Mouse (Mus musculus): ENCODE data around the gene Tlk1. TPM values are rescaled to one million over a fixed set of nuclear protein-coding genes. Genes with fewer than 3 reads are reported as not detected.
A peak's percentile ranks its signal among the peaks of the same experiment; 100 is the strongest.

Tlk1 gene
- polyA plus RNA-seq (2015; fragmentation: Nextera tagmentation; extraction: Ambion mirVana) = 21.1 and 22.9 TPM in 2 replicates

GRCm38 (mm10) chr2:70825371-70826051, at the start of gene Tlk1:
Gene Tlk1, minus strand, starts transcription at chr2:70825728.
- peak; percentile 93 for ATAC-seq (ENCODE audit: low read depth)
- 1% methylated on average over 57 of the region's 118 CpGs for WGBS
- peak within 1 kb of the TSS; percentile 81 for H3K4me2 ChIP-seq (ENCODE audit: low read depth, low read length)

DNA sequence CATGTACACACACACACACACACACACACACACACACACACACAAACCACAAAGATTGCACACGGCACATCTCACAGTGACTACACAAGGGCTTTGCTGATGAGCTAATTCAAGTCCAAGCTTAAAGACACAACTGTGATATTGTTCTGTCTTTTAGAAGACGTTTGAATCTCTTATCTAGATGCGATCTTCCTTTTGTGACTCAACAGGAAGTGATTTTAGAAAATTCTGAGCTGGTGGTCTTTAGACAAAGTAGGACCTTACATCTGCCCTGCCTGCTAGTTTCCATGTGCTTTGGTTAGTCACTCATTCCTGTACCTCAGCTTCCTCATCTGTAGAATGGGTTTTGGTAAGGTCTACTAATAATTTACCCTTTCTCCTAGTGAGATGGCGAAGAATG, 49.6 kb upstream of the Tlk1 start:
- Histone ChIP-seq H3K9me3 (ENCODE audit: control insufficient read depth, low read length) (no peaks in the 10 kb centered on the region), H3K4me3 (ENCODE audit: low read length) (no peak overlapping the region), H3K9ac (ENCODE audit: low read length) (no peak overlapping the region), H3K4me2 (ENCODE audit: low read depth, low read length) (no peak overlapping the region), H3K4me1 (replicated peaks; ENCODE audit: control insufficient read depth, insufficient read depth, low read length) (no peaks in the 10 kb centered on the region), H3K36me3 (ENCODE audit: control insufficient read depth, insufficient read depth, low read length) (no peaks in the 10 kb centered on the region), H3K27me3 (ENCODE audit: control insufficient read depth, insufficient read depth, low read depth, low read length) (no peaks in the 10 kb centered on the region), H3K27ac (ENCODE audit: low read length) (no peak overlapping the region)
- WGBS = 70% methylated on average over 4 of the region's 4 CpGs
- ATAC-seq (ENCODE audit: low read depth) = no peak

More at GRCm38 (mm10) chr2:70825371-70826051, at the start of gene Tlk1:
- Histone ChIP-seq H3K4me1 (replicated peaks; ENCODE audit: control insufficient read depth, insufficient read depth, low read length) (no peaks in the 10 kb centered on the region), H3K4me3 (ENCODE audit: low read length) (peak within 1 kb of the TSS; percentile 89), H3K9me3 (ENCODE audit: control insufficient read depth, low read length) (no peaks in the 10 kb centered on the region), H3K9ac (ENCODE audit: low read length) (peak within 1 kb of the TSS; percentile 99), H3K27ac (ENCODE audit: low read length) (peak within 1 kb of the TSS; percentile 99), H3K36me3 (ENCODE audit: control insufficient read depth, insufficient read depth, low read length) (no peaks in the 10 kb centered on the region), H3K27me3 (ENCODE audit: control insufficient read depth, insufficient read depth, low read depth, low read length) (no peaks in the 10 kb centered on the region)

GRCm38 (mm10) chr2:70873168-70873567, 47.6 kb upstream of the Tlk1 start:
- Histone ChIP-seq H3K27me3 (ENCODE audit: control insufficient read depth, insufficient read depth, low read depth, low read length) (no peaks in the 10 kb centered on the region), H3K9ac (ENCODE audit: low read length) (no peak overlapping the region), H3K27ac (ENCODE audit: low read length) (no peak overlapping the region), H3K36me3 (ENCODE audit: control insufficient read depth, insufficient read depth, low read length) (no peaks in the 10 kb centered on the region), H3K4me2 (ENCODE audit: low read depth, low read length) (no peak overlapping the region), H3K4me3 (ENCODE audit: low read length) (no peak overlapping the region), H3K4me1 (replicated peaks; ENCODE audit: control insufficient read depth, insufficient read depth, low read length) (no peaks in the 10 kb centered on the region), H3K9me3 (ENCODE audit: control insufficient read depth, low read length) (no peaks in the 10 kb centered on the region)
- ATAC-seq (ENCODE audit: low read depth) = no peak
- WGBS = 73% methylated on average over 5 of the region's 5 CpGs

- H3K4me1 ChIP-seq (replicated peaks; ENCODE audit: control insufficient read depth, insufficient read depth, low read length) = no peaks in the 10 kb centered on the region
- H3K36me3 ChIP-seq (ENCODE audit: control insufficient read depth, insufficient read depth, low read length) = no peaks in the 10 kb centered on the region
- H3K4me3 ChIP-seq (ENCODE audit: low read length) = no peak overlapping the region
- WGBS = 56% methylated on average over 8 of the region's 8 CpGs
- no peaks in the 10 kb centered on the region for H3K27me3 ChIP-seq (ENCODE audit: control insufficient read depth, insufficient read depth, low read depth, low read length)
- no peak for ATAC-seq (ENCODE audit: low read depth)
- no peak overlapping the region for H3K9ac ChIP-seq (ENCODE audit: low read length)
- no peaks in the 10 kb centered on the region for H3K9me3 ChIP-seq (ENCODE audit: control insufficient read depth, low read length)
- no peak overlapping the region for H3K27ac ChIP-seq (ENCODE audit: low read length)
- no peak overlapping the region for H3K4me2 ChIP-seq (ENCODE audit: low read depth, low read length)
These were observed 46.0 kb upstream of the Tlk1 start for GRCm38 (mm10) chr2:70871466-70872022.

DNA sequence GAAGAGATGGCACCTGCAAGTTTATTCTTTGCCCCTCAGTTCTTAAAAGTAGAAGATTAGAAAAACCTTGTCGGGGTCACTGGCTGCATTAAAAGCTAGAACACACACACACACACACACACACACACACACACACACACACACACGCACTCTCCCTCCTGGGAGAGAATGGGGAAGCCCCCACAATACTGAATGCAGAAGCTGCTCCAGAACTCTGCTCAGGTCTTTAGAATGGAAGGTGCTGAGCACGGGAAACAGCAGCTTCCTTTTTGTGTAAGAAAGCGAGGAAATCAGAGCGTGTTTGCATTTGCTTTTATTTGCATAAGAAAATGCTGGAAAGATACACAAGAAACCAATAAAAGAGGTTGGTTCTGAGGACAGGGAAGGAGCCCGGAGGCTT, 45.3 kb upstream of the Tlk1 start:
- WGBS = 46% methylated on average over 6 of the region's 6 CpGs

GRCm38 (mm10) chr2:70869116-70869515, 43.6 kb upstream of the Tlk1 start:
- Histone ChIP-seq H3K4me2 (ENCODE audit: low read depth, low read length) (no peak overlapping the region), H3K9ac (ENCODE audit: low read length) (no peak overlapping the region), H3K4me1 (replicated peaks; ENCODE audit: control insufficient read depth, insufficient read depth, low read length) (no peaks in the 10 kb centered on the region), H3K27ac (ENCODE audit: low read length) (no peak overlapping the region), H3K4me3 (ENCODE audit: low read length) (no peak overlapping the region), H3K36me3 (ENCODE audit: control insufficient read depth, insufficient read depth, low read length) (no peaks in the 10 kb centered on the region), H3K9me3 (ENCODE audit: control insufficient read depth, low read length) (no peaks in the 10 kb centered on the region), H3K27me3 (ENCODE audit: control insufficient read depth, insufficient read depth, low read depth, low read length) (no peaks in the 10 kb centered on the region)
- WGBS = 79% methylated on average over 3 of the region's 3 CpGs
- ATAC-seq (ENCODE audit: low read depth) = no peak

More for the DNA sequence above, 45.3 kb upstream of the Tlk1 start:
- no peaks in the 10 kb centered on the region for H3K36me3 ChIP-seq (ENCODE audit: control insufficient read depth, insufficient read depth, low read length)
- ATAC-seq (ENCODE audit: low read depth) = no peak
- no peak overlapping the region for H3K4me3 ChIP-seq (ENCODE audit: low read length)
- H3K4me1 ChIP-seq (replicated peaks; ENCODE audit: control insufficient read depth, insufficient read depth, low read length) = no peaks in the 10 kb centered on the region
- H3K9me3 ChIP-seq (ENCODE audit: control insufficient read depth, low read length) = no peaks in the 10 kb centered on the region
- H3K4me2 ChIP-seq (ENCODE audit: low read depth, low read length) = no peak overlapping the region
- H3K9ac ChIP-seq (ENCODE audit: low read length) = no peak overlapping the region
- H3K27me3 ChIP-seq (ENCODE audit: control insufficient read depth, insufficient read depth, low read depth, low read length) = no peaks in the 10 kb centered on the region
- H3K27ac ChIP-seq (ENCODE audit: low read length) = no peak overlapping the region

DNA sequence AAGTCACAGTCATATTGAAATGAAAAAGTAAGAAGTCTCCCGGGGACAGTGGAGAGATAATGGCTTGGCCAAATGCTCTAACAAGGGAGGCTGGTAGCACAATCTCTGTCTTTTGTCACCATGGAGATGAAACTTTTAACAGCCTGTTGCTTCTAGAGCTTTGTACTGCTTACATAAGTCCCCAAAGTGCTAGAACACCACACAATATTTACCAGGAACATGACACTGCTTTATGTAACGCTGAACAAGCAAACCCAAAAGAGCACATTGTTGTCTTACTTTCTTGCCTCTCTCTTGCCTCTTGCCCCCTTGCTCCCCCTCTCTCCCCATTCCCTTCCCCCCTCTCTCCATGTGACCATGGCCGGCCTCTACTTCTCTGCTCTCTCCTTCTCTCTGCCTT, 41.7 kb upstream of the Tlk1 start:
- ATAC-seq (ENCODE audit: low read depth) = no peak
- Histone ChIP-seq H3K9ac (ENCODE audit: low read length) (no peak overlapping the region), H3K36me3 (ENCODE audit: control insufficient read depth, insufficient read depth, low read length) (no peaks in the 10 kb centered on the region), H3K4me2 (ENCODE audit: low read depth, low read length) (no peak overlapping the region), H3K9me3 (ENCODE audit: control insufficient read depth, low read length) (no peaks in the 10 kb centered on the region), H3K4me3 (ENCODE audit: low read length) (no peak overlapping the region), H3K27ac (ENCODE audit: low read length) (no peak overlapping the region), H3K4me1 (replicated peaks; ENCODE audit: control insufficient read depth, insufficient read depth, low read length) (no peaks in the 10 kb centered on the region), H3K27me3 (ENCODE audit: control insufficient read depth, insufficient read depth, low read depth, low read length) (no peaks in the 10 kb centered on the region)
- WGBS = 70% methylated on average over 3 of the region's 3 CpGs

DNA sequence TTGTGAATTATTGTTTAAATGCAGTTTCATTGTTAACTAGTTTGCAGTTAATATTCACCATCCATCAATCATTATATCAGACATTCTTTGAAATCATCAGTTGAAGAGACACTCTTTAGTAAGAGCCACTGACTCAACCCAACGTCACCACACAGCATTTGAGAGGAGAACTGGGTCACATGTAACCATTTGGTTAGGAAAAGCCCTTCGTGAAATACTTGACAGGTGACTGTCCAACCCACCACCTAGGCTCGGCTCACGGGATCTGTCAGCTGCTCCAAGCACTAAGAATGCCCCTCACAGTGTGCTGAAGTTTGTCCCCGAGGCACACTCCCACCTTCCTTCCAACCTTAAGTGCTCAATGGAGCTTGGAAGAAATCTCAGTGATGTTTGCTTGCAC, 37.4 kb upstream of the Tlk1 start:
- no peak overlapping the region for H3K9ac ChIP-seq (ENCODE audit: low read length)

GRCm38 (mm10) chr2:70859740-70860139, 34.2 kb upstream of the Tlk1 start:
- Histone ChIP-seq H3K4me2 (ENCODE audit: low read depth, low read length) (no peak overlapping the region), H3K4me3 (ENCODE audit: low read length) (no peak overlapping the region), H3K36me3 (ENCODE audit: control insufficient read depth, insufficient read depth, low read length) (no peaks in the 10 kb centered on the region), H3K9ac (ENCODE audit: low read length) (no peak overlapping the region), H3K27me3 (ENCODE audit: control insufficient read depth, insufficient read depth, low read depth, low read length) (no peaks in the 10 kb centered on the region), H3K9me3 (ENCODE audit: control insufficient read depth, low read length) (no peaks in the 10 kb centered on the region), H3K27ac (ENCODE audit: low read length) (no peak overlapping the region), H3K4me1 (replicated peaks; ENCODE audit: control insufficient read depth, insufficient read depth, low read length) (no peaks in the 10 kb centered on the region)
- no peak for ATAC-seq (ENCODE audit: low read depth)
- 93% methylated on average over 4 of the region's 4 CpGs for WGBS

More for the DNA sequence above, 37.4 kb upstream of the Tlk1 start:
- no peak overlapping the region for H3K4me3 ChIP-seq (ENCODE audit: low read length)
- H3K4me2 ChIP-seq (ENCODE audit: low read depth, low read length) = no peak overlapping the region
- no peaks in the 10 kb centered on the region for H3K27me3 ChIP-seq (ENCODE audit: control insufficient read depth, insufficient read depth, low read depth, low read length)
- H3K36me3 ChIP-seq (ENCODE audit: control insufficient read depth, insufficient read depth, low read length) = no peaks in the 10 kb centered on the region
- 71% methylated on average over 5 of the region's 5 CpGs for WGBS
- H3K4me1 ChIP-seq (replicated peaks; ENCODE audit: control insufficient read depth, insufficient read depth, low read length) = no peaks in the 10 kb centered on the region
- no peak for ATAC-seq (ENCODE audit: low read depth)
- no peaks in the 10 kb centered on the region for H3K9me3 ChIP-seq (ENCODE audit: control insufficient read depth, low read length)
- H3K27ac ChIP-seq (ENCODE audit: low read length) = no peak overlapping the region

Data from lung, embryonic 16.5 days (tissue).